Mouse (Mus musculus) activated CD4-positive, CD25-positive, alpha-beta regulatory T cell, adult 4 months (primary cell): Measurements from ENCODE around the gene Esp34. TPM values are rescaled to one million over a fixed set of nuclear protein-coding genes. Genes with fewer than 3 reads are reported as not detected.

Experiments
- ATAC-seq: one replicate; pipeline ENCODE4 v1.8.0; 2017
- polyA plus RNA-seq, 2 experiments: library from polyadenylated mRNA; unstranded; fragments of 100-300 nt; shearing (Covaris generic); gene quantifications; one replicate each; pipeline ENCODE4 v1.2.1; 2017

The Esp34 gene
- polyA plus RNA-seq: not detected

DNA sequence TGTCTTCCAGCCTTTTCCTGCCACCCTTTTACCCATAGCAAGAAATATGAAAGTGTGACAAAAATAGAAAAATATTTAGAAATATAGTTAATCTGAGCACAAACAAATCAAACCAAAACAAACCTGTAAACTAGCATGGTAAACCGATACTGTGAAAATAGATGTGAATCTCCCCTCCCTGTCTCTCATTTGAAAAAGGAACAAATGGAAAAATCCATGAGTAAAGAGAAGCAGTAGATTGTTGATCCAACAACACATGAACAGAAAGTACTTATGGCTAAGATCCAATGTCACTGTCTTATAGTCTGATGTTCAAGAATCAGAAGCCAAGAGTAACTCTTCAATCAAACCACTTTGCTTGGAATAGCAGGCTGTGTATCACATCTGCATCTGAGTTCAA, at the start of gene Esp34:
Esp34 (plus strand) TSS at position 301 of the 400 bp plus-strand sequence.
- no peak for ATAC-seq

DNA sequence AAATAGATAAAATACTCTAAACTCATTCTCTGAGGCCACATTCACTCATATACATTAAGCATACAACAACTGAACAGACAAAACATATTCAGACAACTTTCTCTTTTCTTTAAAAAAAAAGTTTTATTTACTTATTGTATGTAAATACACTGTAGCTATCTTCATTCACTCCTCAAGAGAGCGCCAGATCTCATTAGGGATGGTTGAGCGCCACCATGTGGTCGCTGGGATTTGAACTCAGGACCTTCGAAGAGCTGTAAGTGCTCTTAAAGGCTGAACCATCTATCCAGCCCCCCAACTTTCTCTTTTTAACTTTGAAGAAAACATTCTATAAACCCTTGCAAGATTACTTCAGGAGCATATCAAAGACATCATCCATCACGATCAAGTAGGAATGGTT, 8.5 kb downstream of the Esp34 start:
- ATAC-seq: no peak

Other genes with a start within 250 kb of the Esp34 start
- not detected for gene Olfr137, start 246.6 kb upstream of the Esp34 start, polyA plus RNA-seq
- gene Olfr136, start 224.4 kb upstream of the Esp34 start, polyA plus RNA-seq: under 1 TPM in 1 of 2 experiments, not detected in 1; 0.71 TPM
- gene Esp36, start 134.0 kb upstream of the Esp34 start, polyA plus RNA-seq: not detected
- gene Esp31, start 85.3 kb downstream of the Esp34 start, polyA plus RNA-seq: not detected